Mouse (Mus musculus) effector memory CD4-positive, alpha-beta T cell, adult 5 months (primary cell): ENCODE data around the gene Hic1. TPM values are rescaled to one million over a fixed set of nuclear protein-coding genes. Genes with fewer than 3 reads are reported as not detected.

Experiments
- polyA plus RNA-seq: library from polyadenylated mRNA; unstranded; fragments of 100-300 nt; shearing (Covaris generic); gene quantifications from one replicate; pipeline ENCODE4 v1.2.1, GENCODE M21; 2017

Gene Hic1
- polyA plus RNA-seq, result 14.4 TPM

DNA sequence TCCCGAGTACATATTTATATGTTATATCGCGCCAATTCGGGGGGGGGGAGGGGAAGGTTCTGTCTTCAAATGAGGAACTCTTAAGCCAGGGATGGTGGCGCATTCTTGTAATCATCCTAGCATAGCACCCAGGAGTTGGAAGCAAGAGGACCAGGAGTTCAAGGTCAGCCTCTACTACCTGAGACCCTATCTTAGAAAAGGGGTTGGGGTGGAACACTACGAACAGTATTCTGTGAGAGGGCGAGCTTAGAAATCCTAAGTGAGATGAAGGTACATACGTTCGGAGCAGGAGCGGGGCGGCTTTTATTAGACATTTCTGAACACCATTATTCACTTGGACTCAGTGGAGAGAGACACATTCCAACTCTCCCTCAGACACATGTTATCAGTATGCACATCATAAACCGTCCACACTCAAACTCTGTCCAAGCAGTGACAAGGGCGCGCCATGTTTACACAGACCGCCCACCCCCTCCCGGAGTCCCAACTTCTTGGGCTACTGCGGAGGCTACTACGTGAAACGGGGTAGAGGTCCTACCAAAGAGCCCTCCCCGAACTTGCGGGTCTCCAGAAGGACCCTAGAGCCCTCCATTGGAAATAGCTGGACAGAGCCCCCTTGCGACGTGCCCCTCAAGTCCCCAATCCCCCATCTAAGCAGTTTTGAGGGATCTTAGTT, at the start of gene Hic1:
Gene Hic1 (minus strand): TSS at position 115 of the 676 bp plus-strand sequence.

DNA sequence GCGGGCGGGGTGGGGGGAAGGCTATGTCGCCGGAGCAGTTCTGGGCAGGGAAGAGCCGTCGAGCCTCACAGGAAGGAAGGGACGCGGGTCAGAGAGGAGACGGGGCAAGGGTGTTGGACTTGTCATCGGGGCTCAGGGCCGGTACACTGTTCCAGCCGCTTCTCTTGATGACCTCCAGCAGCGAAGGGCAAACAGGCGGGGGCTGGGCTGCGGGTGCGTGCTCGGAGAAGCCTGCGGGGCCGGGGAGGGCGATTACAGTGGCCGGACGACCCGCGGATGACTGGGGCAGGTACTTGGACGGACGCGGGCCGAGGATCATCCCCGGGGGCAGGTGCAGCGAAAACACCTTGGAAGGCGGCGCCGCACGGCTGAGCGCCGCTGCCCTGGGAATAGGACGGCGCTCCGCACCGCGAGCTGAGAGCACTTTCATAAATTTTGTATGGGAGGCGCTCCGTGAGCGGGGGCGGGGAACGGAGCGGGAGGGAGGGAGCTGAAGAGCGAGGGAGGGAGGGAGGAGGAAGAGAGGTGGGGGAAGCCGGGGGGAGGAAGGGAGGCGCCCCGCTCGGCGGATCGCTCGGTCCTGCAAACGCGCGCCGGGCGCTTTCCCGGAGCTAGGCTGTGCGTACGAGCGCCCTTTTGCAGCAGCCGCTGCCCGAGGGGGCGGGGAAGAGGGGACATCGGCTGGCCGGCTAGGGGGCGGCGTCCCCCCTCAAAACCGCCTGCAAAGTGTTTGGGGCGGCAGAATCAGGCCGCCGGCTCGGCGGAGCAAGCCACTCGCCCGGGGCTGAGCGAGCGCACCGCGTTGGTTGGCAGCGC, 24.1 kb upstream of the Hic1 start, which contains the start of gene Rtn4rl1:
Gene Rtn4rl1 (plus strand): TSS at position 528 of the 816 bp plus-strand sequence.

DNA sequence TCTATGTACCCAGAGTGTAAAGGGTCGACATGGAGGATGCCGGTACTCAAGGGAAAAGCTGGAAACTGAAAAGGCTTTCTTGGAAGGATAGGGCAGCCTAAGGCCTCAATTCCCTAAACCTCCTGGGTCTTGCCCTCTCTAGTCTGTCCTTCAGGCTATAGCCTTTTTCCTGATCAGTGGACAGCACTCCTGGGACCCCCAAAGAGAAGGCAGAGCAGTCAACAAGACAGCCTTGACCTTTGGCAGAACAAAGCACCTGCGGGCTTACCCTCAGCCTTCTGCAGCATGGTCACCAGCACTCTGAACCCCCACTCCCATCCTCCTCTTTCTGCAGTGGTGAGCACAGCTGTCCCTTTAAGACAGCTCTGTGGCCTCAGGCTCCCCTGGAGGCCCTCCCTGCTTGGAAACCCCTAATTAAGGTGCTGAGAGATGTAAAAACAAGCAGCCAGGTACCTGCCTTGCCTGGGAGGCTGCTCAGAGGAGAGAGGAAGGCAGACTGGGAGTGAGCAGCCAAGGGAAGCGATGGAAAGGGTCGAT, 21.7 kb upstream of the Hic1 start, which contains the start of gene Dph1:
Gene Dph1 (minus strand): TSS at position 337 of the 537 bp plus-strand sequence.

DNA sequence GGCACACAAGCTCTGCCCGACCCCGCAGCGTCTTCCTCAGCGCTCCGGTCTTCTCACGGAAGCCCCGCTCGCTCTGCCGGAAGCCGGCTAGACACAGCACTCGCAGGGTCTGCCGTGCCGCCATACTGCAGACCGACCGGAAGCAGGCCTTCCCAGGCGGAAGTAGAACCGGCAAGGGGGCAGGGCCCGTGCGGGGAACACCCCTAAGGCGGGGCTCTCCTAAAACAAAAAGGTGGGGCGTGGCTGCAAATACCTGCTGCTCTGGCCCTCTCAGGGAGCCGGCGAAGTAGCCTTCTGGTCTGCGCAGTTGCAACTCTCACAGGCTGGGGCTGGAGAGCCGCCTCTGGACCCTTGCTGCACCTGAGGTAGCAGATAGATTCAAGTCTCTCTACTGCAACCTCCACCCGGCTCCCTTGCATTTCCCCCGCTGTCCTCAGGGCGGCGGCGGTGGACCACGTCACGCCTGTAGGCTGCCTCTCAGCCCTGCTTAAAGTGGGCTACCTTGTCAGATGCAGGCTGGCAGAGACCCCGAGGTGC, 9.4 kb upstream of the Hic1 start, which contains the start of gene Ovca2:
Gene Ovca2 (minus strand): TSS at position 164 of the 537 bp plus-strand sequence.

Other genes with a start within 250 kb of the Hic1 start
- 28.6 TPM for gene Smg6, start 243.7 kb downstream of the Hic1 start, polyA plus RNA-seq
- gene Srr, start 243.6 kb downstream of the Hic1 start, polyA plus RNA-seq, result 3.6 TPM
- 31.6 TPM for gene Ovca2, start 9.3 kb upstream of the Hic1 start, polyA plus RNA-seq
- 13.9 TPM for gene Dph1, start 21.7 kb upstream of the Hic1 start, polyA plus RNA-seq
- 20.8 TPM for gene Rtn4rl1, start 24.3 kb upstream of the Hic1 start, polyA plus RNA-seq
- 101 TPM for gene Rpa1, start 178.8 kb upstream of the Hic1 start, polyA plus RNA-seq
- 20.9 TPM for gene Smyd4, start 178.9 kb upstream of the Hic1 start, polyA plus RNA-seq